Mouse (Mus musculus): ENCODE measurements at regions not wholly inside any gene's neighbourhood (a gene's known extent, or its start where the extent isn't known, plus 50 kb on each side); places are given as distances from the start of the nearest gene placed in this dataset.
"Not testable (repeated sequence)": the region's sequence is repeated elsewhere in the genome, so short reads cannot be mapped to it uniquely, and the experiment has no call there.

DNA sequence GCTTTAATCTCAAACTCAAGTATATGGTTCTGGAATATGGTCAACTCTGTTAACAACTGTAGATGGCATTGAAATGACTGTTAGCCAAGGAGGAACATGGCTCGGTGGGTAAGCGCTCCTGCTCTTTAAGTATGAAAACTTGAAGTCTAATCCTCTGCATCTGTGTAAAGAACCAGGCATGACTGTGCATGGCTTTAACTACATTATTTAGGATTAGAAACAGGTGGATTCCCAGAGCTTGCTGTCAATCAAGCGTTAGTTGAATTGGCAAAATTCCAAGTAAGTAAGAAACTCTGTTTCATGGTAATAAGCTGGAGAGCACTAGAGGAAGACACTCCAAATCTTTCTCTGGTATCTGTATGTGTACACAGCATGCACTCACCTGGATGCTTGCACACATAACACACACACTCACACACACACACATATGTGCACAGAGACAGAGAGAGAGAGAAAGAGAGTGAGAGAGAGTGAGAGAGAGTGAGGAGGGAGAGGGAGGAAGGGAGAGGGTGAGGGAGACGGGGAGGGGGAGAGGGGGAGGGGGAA lies 993.9 kb upstream of the Pom121l12 start:
- DNase-seq (ENCODE audit: extremely low spot score in 1 of 2, low spot score in 1 of 2), result no peak

DNA sequence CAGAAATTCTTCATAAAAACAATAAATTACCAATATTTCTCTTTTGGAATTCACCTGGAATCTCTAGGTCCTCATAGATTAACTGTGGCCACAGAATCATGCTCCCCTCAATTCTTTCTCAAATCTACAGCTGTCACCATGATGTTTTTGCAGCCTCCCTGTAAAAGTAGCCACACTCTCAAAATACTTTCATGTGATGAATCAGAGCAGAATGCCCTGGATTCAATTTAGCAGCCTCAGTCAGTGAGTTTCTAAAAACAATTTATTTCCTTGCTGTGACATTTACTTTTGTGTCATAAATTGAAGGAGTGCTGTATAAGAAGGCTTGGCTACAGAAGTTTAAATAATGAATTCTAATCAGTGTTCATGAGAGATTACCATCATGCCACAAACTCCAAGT lies 1014.4 kb upstream of the Pom121l12 start:
- peak; percentile 11 to 47 for DNase-seq (ENCODE audit: extremely low spot score in 1 of 2, low spot score in 1 of 2)

DNA sequence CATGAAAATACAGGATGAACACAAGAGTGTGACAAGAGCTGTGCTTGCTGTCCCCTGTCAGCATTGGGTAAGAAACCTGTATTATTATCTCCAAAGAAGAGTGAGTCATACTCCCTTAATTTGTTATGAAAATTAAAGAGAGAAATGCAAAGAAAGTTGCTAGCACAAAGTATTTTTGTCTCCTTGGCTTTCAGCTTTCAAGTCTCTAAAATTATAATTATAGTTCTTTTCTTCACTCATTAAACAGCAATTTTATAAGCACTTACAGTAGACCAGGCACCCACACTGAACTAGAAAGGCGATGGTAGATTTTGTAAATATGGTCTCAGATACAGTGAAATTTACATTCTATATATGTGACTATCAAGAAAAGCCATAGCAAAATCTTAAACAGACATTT lies 1043.8 kb upstream of the Pom121l12 start:
- peak in 1 of 2 experiments; percentile 26 for DNase-seq (ENCODE audit: extremely low spot score in 1 of 2, low spot score in 1 of 2)

DNA sequence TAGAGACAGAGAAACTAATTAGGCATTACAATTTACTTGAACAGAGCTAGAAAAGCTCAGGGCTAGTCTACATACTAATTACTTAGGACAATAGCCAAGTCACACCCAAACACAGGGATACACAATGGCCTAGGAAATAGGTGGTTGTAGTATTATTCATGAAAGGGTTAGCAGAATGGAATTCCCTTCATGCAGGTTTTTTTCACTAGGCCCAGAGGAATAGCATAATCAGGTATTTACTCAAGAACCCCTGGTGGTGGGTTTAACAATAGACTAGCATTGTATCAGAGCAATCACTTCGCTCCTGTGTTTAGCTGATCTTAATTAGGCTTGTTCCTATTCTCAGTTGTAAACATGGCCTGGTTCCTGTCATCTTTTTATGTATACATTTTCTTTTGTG lies 1054.9 kb upstream of the Cobl start:
- DNase-seq (ENCODE audit: extremely low spot score in 1 of 2, low spot score in 1 of 2), result not testable (repeated sequence)

DNA sequence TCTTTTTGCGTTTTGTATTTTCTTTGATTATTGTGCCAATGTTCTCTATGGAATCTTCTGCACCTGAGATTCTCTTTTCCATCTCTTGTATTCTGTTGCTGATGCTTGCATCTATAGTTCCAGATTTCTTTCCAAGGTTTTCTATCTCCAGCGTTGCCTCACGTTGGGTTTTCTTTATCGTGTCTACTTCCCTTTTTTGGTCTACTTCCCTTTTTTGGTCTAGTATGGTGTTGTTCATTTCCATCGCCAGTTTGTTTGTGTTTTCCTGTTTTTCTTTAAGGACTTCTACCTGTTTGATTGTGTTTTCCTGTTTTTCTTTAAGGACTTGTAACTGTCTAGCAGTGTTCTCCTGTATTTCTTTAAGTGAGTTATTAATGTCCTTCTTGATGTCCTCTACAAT lies 1046.2 kb upstream of the Cobl start:
- not testable (repeated sequence) for DNase-seq (ENCODE audit: extremely low spot score in 1 of 2, low spot score in 1 of 2)

DNA sequence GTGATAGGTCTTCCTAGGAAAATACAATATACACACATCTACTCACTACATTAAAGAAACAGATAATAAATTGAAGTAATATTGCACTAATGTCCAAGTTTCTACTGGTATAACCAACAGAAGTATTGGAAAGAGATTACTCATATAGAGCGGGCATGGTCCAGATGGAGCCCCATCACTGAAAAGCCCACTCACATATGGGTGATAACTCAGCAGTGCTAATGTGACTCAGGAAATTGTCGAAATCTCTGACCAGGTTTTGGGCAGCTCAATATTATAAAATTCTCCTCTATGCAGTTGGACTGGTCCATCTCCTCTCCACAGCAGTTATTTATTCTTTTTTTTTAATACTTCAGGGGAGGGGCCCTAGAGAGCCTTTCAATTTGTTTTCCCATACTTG lies 1021.2 kb upstream of the Cobl start:
- DNase-seq (ENCODE audit: extremely low spot score in 1 of 2, low spot score in 1 of 2), result peak in 1 of 2 experiments; percentile 28

DNA sequence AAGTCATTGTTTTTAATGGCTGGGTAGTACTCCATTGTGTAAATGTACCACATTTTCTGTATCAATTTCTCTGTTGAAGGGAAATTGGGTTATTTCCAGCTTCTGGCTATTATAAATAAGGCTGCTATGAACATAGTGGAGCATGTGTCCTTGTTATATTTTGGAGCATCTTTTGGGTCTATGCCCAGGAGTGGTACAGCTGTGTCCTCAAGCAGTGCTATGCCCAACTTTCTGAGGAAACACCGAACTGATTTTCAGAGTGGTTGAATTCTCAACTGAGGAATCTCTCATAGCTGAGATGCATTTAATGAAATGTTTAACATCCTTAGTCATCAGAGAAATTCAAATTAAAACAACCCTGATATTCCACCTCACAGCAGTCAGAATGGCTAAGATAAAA lies 986.8 kb upstream of the Cobl start:
- DNase-seq (ENCODE audit: extremely low spot score in 1 of 2, low spot score in 1 of 2), result peak in 1 of 2 experiments; percentile 28

DNA sequence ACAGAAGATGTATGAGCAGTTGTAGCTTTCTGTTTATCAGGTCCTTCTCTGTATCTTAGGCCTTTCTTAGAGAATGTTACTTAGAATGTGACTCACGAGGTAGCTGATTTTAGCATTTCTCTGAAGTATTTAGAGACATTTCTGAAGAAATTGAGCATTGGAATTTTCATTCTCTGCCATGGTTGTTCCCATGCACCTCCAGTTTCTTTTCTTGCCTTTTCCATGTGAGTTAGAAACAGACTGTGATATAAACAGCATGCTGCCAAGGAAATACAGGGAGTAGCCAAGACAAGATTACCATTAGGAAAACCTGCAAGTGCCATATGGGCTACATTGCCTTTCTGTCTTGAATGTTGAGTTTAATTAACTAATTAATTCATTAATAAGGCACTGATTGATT lies 971.7 kb upstream of the Cobl start:
- DNase-seq (ENCODE audit: extremely low spot score in 1 of 2, low spot score in 1 of 2), result peak in 1 of 2 experiments; percentile 13

DNA sequence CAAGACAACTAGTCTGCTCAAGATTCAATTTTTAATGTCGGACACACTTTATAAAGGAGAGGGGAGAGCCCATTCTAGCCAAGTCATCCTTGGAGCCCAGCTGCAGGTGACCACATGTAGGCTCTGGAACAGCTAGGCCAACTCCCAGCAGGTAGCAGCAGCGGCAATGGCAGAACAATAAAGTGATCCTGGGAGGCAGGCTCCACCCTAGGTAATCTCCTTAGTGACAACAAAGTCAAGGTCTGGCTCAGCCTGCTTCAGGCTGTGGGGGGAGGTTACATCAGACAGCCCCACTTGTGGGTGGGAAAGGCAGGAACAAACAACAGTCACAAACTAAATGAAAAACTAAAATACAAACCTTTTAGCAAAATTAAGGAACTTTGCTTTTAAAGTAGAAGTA lies 953.1 kb upstream of the Cobl start:
- DNase-seq (ENCODE audit: extremely low spot score in 1 of 2, low spot score in 1 of 2), result not testable (repeated sequence)

Data from frontal cortex, adult 2 months (tissue).